Comparison of ENCODE assay signal across 10 mouse cellular contexts in the genomic region with DNA sequence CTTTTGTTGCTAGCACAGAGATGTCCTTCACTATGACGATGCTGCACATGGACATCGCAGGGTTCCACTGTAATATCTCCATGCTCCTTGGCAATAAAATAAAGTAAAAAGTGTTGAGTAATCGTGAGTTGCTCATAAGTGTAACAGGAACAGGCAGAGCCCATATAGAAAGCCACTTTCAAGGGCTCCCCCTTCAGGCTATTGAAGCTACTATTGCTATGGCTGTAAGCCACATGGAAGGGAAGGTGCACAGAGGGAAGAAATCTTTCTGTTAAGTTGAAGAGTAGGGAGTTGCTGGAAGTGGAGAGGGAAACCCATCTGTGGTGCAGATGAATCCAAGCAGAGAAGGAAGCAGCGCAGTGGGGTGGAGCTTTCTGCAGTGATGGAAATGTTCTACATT. TPM values are rescaled to one million over a fixed set of nuclear protein-coding genes. Genes with fewer than 3 reads are reported as not detected.
DNase-seq lines count a peak whose midpoint lies in the region; ATAC-seq and TF ChIP-seq lines count a peak whose summit lies in the region.
"Had no signal": no experiment of that assay in that cellular context is flagged by ENCODE, and none has a peak within 500 bp of the region (broad histone marks: within the 10 kb centered on the region; RNA-seq: fewer than 3 reads in every experiment).

No protein-coding gene starts in this region.

- H3K9me3 ChIP-seq in embryonic facial prominence, embryonic 11.5 days (replicated peaks; ENCODE audit: control insufficient read depth, low read length), result no peaks in the 10 kb centered on the region
- H3K9me3 ChIP-seq in embryonic facial prominence, embryonic 10.5 days, result no peaks in the 10 kb centered on the region
- H3K9me3 ChIP-seq: embryonic facial prominence, embryonic 15.5 days had no signal

- intact Hi-C loops in left cerebral cortex, adult 2 months (cut with DNase I), result no loop called here

- peaks cover 4% of the 10 kb centered on the region; the same call in 1 of the 2 replicates for H3K27me3 ChIP-seq in embryonic facial prominence, embryonic 11.5 days (ENCODE audit: control insufficient read depth, insufficient read depth, low read length)
- H3K27me3 ChIP-seq in embryonic facial prominence, embryonic 10.5 days (replicated peaks; ENCODE audit: low read depth, poor library complexity, severe bottlenecking), result peaks cover 19% of the 10 kb centered on the region

- H3K9ac ChIP-seq in embryonic facial prominence, embryonic 11.5 days (replicated peaks; ENCODE audit: low read length), result no peak overlapping the region
- H3K9ac ChIP-seq: embryonic facial prominence, embryonic 15.5 days; liver, embryonic 14.5 days had no signal

- WGBS in embryonic facial prominence, embryonic 11.5 days, result 85% methylated on average over 4 of the region's 4 CpGs
- WGBS in embryonic facial prominence, embryonic 10.5 days, result 76% methylated on average over 4 of the region's 4 CpGs

- H3K27ac ChIP-seq in embryonic facial prominence, embryonic 11.5 days (replicated peaks; ENCODE audit: low read depth, low read length), result no peak overlapping the region
- no peak overlapping the region for H3K27ac ChIP-seq in embryonic facial prominence, embryonic 10.5 days (replicated peaks)
- H3K27ac ChIP-seq in left cerebral cortex, adult 2 months, result no peak overlapping the region
- H3K27ac ChIP-seq: embryonic facial prominence, embryonic 15.5 days; liver, embryonic 14.5 days had no signal

- H3K4me1 ChIP-seq in embryonic facial prominence, embryonic 11.5 days (ENCODE audit: control insufficient read depth, insufficient read depth, low read length), result no peaks in the 10 kb centered on the region
- H3K4me1 ChIP-seq in embryonic facial prominence, embryonic 10.5 days, result peaks cover 11% of the 10 kb centered on the region

- peak; percentile 44 for TF ChIP-seq CTCF in left cerebral cortex, adult 2 months (IDR thresholded peaks at IDR 0.05)

- ATAC-seq in embryonic facial prominence, embryonic 11.5 days (replicated peaks; ENCODE audit: insufficient number of reproducible peaks, low FRiP score, low TSS enrichment, low read depth), result no peak

- peak; percentile 5 for DNase-seq in embryonic facial prominence, embryonic 11.5 days (ENCODE audit: low spot score)
- DNase-seq in embryonic facial prominence, embryonic 10.5 days (ENCODE audit: low spot score), result no peak
- DNase-seq in left cerebral cortex, adult 2 months (ENCODE audit: extremely low spot score in 1 of 2, low spot score in 2 of 2), result no peak
- no peak for DNase-seq in left cerebral cortex, adult 9 months (ENCODE audit: low spot score in 2 of 2)
- DNase-seq in brain, adult 2 months (ENCODE audit: low read depth, low spot score), result peak; percentile 11
- peak; percentile 35 for DNase-seq in lung, postnatal 14 days
- no peak for DNase-seq in adrenal gland, adult 18-20 months (ENCODE audit: low spot score in 2 of 2)
- DNase-seq in gastrocnemius, postnatal 25 days, result no peak

- H3K4me2 ChIP-seq in embryonic facial prominence, embryonic 11.5 days (ENCODE audit: low read depth, low read length), result no peak overlapping the region
- H3K4me2 ChIP-seq: embryonic facial prominence, embryonic 15.5 days had no signal

- no peak overlapping the region for H3K4me3 ChIP-seq in embryonic facial prominence, embryonic 11.5 days (ENCODE audit: low read depth, low read length)
- H3K4me3 ChIP-seq in embryonic facial prominence, embryonic 10.5 days, result no peak overlapping the region
- no peak overlapping the region for H3K4me3 ChIP-seq in left cerebral cortex, adult 2 months
- H3K4me3 ChIP-seq: embryonic facial prominence, embryonic 15.5 days had no signal

- H3K36me3 ChIP-seq in embryonic facial prominence, embryonic 11.5 days (replicated peaks; ENCODE audit: control insufficient read depth, insufficient read depth, low read depth, low read length), result no peaks in the 10 kb centered on the region
- no peaks in the 10 kb centered on the region for H3K36me3 ChIP-seq in embryonic facial prominence, embryonic 10.5 days (replicated peaks)
- H3K36me3 ChIP-seq: embryonic facial prominence, embryonic 15.5 days had no signal

RNA-seq across cellular contexts. Expression of gene Slc16a12, which starts 4.1 kb away (rescaled TPM):
- 1.1 and 1.4 TPM in 2 replicates for polyA plus RNA-seq in embryonic facial prominence, embryonic 11.5 days (2014; fragmentation: Nextera tagmentation; extraction: Ambion mirVana)
- 0.49 and 0.75 TPM in 2 replicates for polyA plus RNA-seq in embryonic facial prominence, embryonic 10.5 days (2016; fragmentation: Nextera tagmentation; extraction: Ambion mirVana)
- 1 to 10 TPM; 1.8 to 3.5 TPM for total RNA-seq in left cerebral cortex, adult 2 months (2021)
- under 1 TPM; 0.33 to 0.54 TPM for total RNA-seq in adrenal gland, adult 18-20 months (2021)
- 1 to 10 TPM in 1 of 2 experiments, under 1 TPM in 1; 0.54 to 1.2 TPM for total RNA-seq in gastrocnemius, postnatal 25 days (2021)

Comparison
In these comparisons a context has a peak if more than half of its experiments do, and no peak if none do; other contexts are left out.
1. DNase-seq: peak in embryonic facial prominence, embryonic 11.5 days (single experiment), brain, adult 2 months (single experiment) and lung, postnatal 14 days (single experiment); none in embryonic facial prominence, embryonic 10.5 days (single experiment), left cerebral cortex, adult 2 months (0 of 2), left cerebral cortex, adult 9 months (0 of 2), adrenal gland, adult 18-20 months (0 of 2) and gastrocnemius, postnatal 25 days (single experiment).